Mouse (Mus musculus): ENCODE results near the gene Icam4.

- TF ChIP-seq CTCF (conservative IDR thresholded peaks at IDR 0.05; ENCODE audit: low read length) (no peak), POU5F1 (IDR thresholded peaks at IDR 0.05; ENCODE audit: borderline replicate concordance, low read length) (no peak), NANOG (IDR thresholded peaks at IDR 0.05; ENCODE audit: borderline replicate concordance, low read length) (no peak)
Measured at GRCm38 (mm10) chr9:21062928-21063327, 33.8 kb downstream of the Icam4 start.

All from E14TG2a.4 (cell line).